Comparison of ENCODE assay signal across 8 mouse cellular contexts in genomic region chr10:79806972-79807371, GRCm38 (mm10). TPM values are rescaled to one million over a fixed set of nuclear protein-coding genes. Genes with fewer than 3 reads are reported as not detected.
A peak's percentile ranks its signal among the peaks of the same experiment; 100 is the strongest.
DNase-seq lines count a peak whose midpoint lies in the region; ATAC-seq lines count a peak whose summit lies in the region.

No protein-coding gene starts in this region.

- peak; percentile 38 for DNase-seq in kidney, adult 9 months
- no peak for DNase-seq in kidney, postnatal 14 days
- DNase-seq in ZHBTc4 (ENCODE audit: low read depth, low spot score), result peak; percentile 76
- DNase-seq in frontal cortex, adult 2 months (ENCODE audit: extremely low spot score in 1 of 2, low spot score in 1 of 2), result no peak
- DNase-seq in layer of hippocampus, adult 9-10 months (ENCODE audit: low spot score), result no peak
- no peak for DNase-seq in adrenal gland, postnatal 14 days

- H3K27me3 ChIP-seq in heart, embryonic 11.5 days (ENCODE audit: control insufficient read depth, insufficient read depth, low read length), result no peaks in the 10 kb centered on the region
- H3K27me3 ChIP-seq in liver, embryonic 12.5 days (replicated peaks), result peaks cover 5% of the 10 kb centered on the region; the same call in 1 of the 2 replicates

- peak overlapping the region; percentile 74 for H3K27ac ChIP-seq in heart, embryonic 11.5 days (ENCODE audit: low read depth, low read length)
- no peak overlapping the region for H3K27ac ChIP-seq in liver, embryonic 12.5 days

- no peaks in the 10 kb centered on the region for H3K36me3 ChIP-seq in heart, embryonic 11.5 days (ENCODE audit: control insufficient read depth, insufficient read depth, low read length)
- no peaks in the 10 kb centered on the region for H3K36me3 ChIP-seq in liver, embryonic 12.5 days

- 75% methylated on average over 10 of the region's 10 CpGs for WGBS in heart, embryonic 11.5 days (ENCODE audit: insufficient replicate concordance)
- 61% methylated on average over 10 of the region's 10 CpGs for WGBS in liver, embryonic 12.5 days (ENCODE audit: insufficient replicate concordance)

- H3K9me3 ChIP-seq in heart, embryonic 11.5 days (replicated peaks; ENCODE audit: control insufficient read depth, low read length), result no peaks in the 10 kb centered on the region
- H3K9me3 ChIP-seq in liver, embryonic 12.5 days (replicated peaks), result no peaks in the 10 kb centered on the region

- peak overlapping the region; percentile 48 for H3K4me2 ChIP-seq in heart, embryonic 11.5 days
- H3K4me2 ChIP-seq in liver, embryonic 12.5 days, result peak overlapping the region; percentile 13

- ATAC-seq in heart, embryonic 11.5 days (replicated peaks; ENCODE audit: insufficient number of reproducible peaks, low FRiP score, low TSS enrichment), result no peak
- peak; percentile 4; the same call in 1 of the 2 replicates for ATAC-seq in liver, embryonic 12.5 days

- H3K9ac ChIP-seq in heart, embryonic 11.5 days (ENCODE audit: low read depth, low read length), result 0 out of 2 replicates have a peak overlapping the region, but pooled peaks have one; percentile 46
- no peak overlapping the region for H3K9ac ChIP-seq in liver, embryonic 12.5 days

- peaks cover 34% of the 10 kb centered on the region for H3K4me1 ChIP-seq in heart, embryonic 11.5 days (ENCODE audit: control insufficient read depth, insufficient read depth, low read length)
- H3K4me1 ChIP-seq in liver, embryonic 12.5 days, result peaks cover 64% of the 10 kb centered on the region

- H3K4me3 ChIP-seq in heart, embryonic 11.5 days (ENCODE audit: low read depth, low read length), result no peak overlapping the region
- H3K4me3 ChIP-seq in liver, embryonic 12.5 days, result no peak overlapping the region

RNA-seq across cellular contexts. Expression of gene Palm, which starts 13.6 kb away (rescaled TPM):
- 66.6 and 70.1 TPM in 2 replicates for polyA plus RNA-seq in heart, embryonic 11.5 days (2014; fragmentation: Nextera tagmentation; extraction: Ambion mirVana)
- polyA plus RNA-seq in liver, embryonic 12.5 days (2016; fragmentation: Nextera tagmentation; extraction: Ambion mirVana), result 12.4 and 13.2 TPM in 2 replicates
- polyA plus RNA-seq in frontal cortex, adult 2 months (2012; rRNA removed), result 325 and 370 TPM in 2 replicates
- 77.9 and 78.3 TPM in 2 replicates for total RNA-seq in adrenal gland, postnatal 14 days (2021)

RNA-seq across cellular contexts. Expression of gene Misp, which starts 13.8 kb away (rescaled TPM):
- 0.63 and 0.89 TPM in 2 replicates for polyA plus RNA-seq in heart, embryonic 11.5 days (2014; fragmentation: Nextera tagmentation; extraction: Ambion mirVana)
- 0.49 and 0.54 TPM in 2 replicates for polyA plus RNA-seq in liver, embryonic 12.5 days (2016; fragmentation: Nextera tagmentation; extraction: Ambion mirVana)
- polyA plus RNA-seq in frontal cortex, adult 2 months (2012; rRNA removed), result 0.40 and 0.71 TPM in 2 replicates
- total RNA-seq in adrenal gland, postnatal 14 days (2021), result 0.26 TPM in 2 replicates

RNA-seq across cellular contexts. Expression of gene Prss57, which starts 16.2 kb away (rescaled TPM):
- polyA plus RNA-seq in heart, embryonic 11.5 days (2014; fragmentation: Nextera tagmentation; extraction: Ambion mirVana), result not detected in 2 replicates
- 1.4 and 2.2 TPM in 2 replicates for polyA plus RNA-seq in liver, embryonic 12.5 days (2016; fragmentation: Nextera tagmentation; extraction: Ambion mirVana)
- polyA plus RNA-seq in frontal cortex, adult 2 months (2012; rRNA removed), result 1.00 and 1.1 TPM in 2 replicates
- not detected in 2 replicates for total RNA-seq in adrenal gland, postnatal 14 days (2021)

RNA-seq across cellular contexts. Expression of gene Fstl3, which starts 29.9 kb away (rescaled TPM):
- polyA plus RNA-seq in heart, embryonic 11.5 days (2014; fragmentation: Nextera tagmentation; extraction: Ambion mirVana), result 11.4 TPM in 2 replicates
- 0.80 and 0.98 TPM in 2 replicates for polyA plus RNA-seq in liver, embryonic 12.5 days (2016; fragmentation: Nextera tagmentation; extraction: Ambion mirVana)
- polyA plus RNA-seq in frontal cortex, adult 2 months (2012; rRNA removed), result 5.6 and 7.0 TPM in 2 replicates
- 5.5 and 6.4 TPM in 2 replicates for total RNA-seq in adrenal gland, postnatal 14 days (2021)

RNA-seq across cellular contexts. Expression of gene Rnf126, which starts 40.2 kb away (rescaled TPM):
- polyA plus RNA-seq in heart, embryonic 11.5 days (2014; fragmentation: Nextera tagmentation; extraction: Ambion mirVana), result 63.1 and 69.0 TPM in 2 replicates
- polyA plus RNA-seq in liver, embryonic 12.5 days (2016; fragmentation: Nextera tagmentation; extraction: Ambion mirVana), result 79.6 and 80.4 TPM in 2 replicates
- 140 and 166 TPM in 2 replicates for polyA plus RNA-seq in frontal cortex, adult 2 months (2012; rRNA removed)
- 54.7 and 56.5 TPM in 2 replicates for total RNA-seq in adrenal gland, postnatal 14 days (2021)

Comparison
In these comparisons a context has a peak if more than half of its experiments do, and no peak if none do; other contexts are left out.
1. DNase-seq: peak in kidney, adult 9 months (single experiment) and ZHBTc4 (single experiment); none in kidney, postnatal 14 days (single experiment), frontal cortex, adult 2 months (0 of 2), layer of hippocampus, adult 9-10 months (single experiment) and adrenal gland, postnatal 14 days (single experiment).